Mouse (Mus musculus) embryo, embryonic 10.5 days (tissue): Measurements from ENCODE around the gene Lrrc3.

Source experiments
- DNase-seq: peaks from one replicate; pipeline ENCODE4 v3.0.0-alpha.2; 2015; ENCODE audit warnings: low spot score

Lrrc3 gene

GRCm38 (mm10) chr10:77867546-77867945 is 34.8 kb downstream of the Lrrc3 start:
- peak; percentile 9 for DNase-seq

- DNase-seq: no peak
Measured at GRCm38 (mm10) chr10:77864762-77865143, 37.6 kb downstream of the Lrrc3 start.

GRCm38 (mm10) chr10:77864067-77864761 is 38.1 kb downstream of the Lrrc3 start:
- peak; percentile 79 for DNase-seq

- DNase-seq: no peak
Measured at GRCm38 (mm10) chr10:77861675-77862074, 40.7 kb downstream of the Lrrc3 start, which contains the start of gene Gm3285. TSS of gene Gm3285 (plus strand) at chr10:77861975.

DNA sequence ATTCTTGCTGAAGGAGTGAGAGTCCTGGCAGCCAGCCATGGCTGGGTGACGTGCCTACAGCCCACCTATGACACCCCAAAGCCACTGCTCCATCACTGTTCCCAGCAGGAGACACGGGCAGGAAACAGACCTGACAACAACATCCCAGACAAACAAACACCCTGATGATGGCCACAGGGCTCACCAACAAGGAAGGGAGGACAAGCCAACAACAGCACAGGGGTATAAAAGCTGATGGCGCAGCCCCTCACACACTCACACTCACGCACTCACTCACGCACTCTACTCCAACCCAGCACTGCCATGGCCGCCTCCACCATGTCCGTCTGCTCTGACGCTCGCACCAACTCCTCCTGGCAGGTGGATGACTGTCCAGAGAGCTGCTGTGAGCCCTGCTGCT is 49.8 kb downstream of the Lrrc3 start, which contains the start of gene Gm10318:
Gm10318 (plus strand) TSS at position 301 of the 400 bp plus-strand sequence.
- no peak for DNase-seq
